Mouse (Mus musculus): ENCODE measurements around the gene Cxxc4.

The Cxxc4 gene

DNA sequence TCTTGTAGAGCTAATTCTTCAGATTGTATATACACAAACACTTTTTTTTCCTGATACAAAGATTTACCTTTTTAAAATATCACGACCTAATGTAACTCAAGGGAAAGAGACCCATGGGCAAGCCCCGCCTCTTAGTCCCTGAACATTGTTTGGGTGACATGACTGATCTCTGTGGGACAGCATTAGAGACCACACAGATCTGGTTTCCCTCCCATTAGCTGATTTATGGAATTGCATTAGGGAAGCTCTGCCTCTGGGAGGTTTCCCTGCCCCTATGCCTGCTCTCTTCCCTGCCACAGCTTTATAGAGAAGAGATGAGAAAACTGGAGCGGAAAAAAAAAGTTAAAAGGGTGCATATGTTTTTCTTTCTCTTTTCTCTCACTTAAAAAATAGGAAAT lies 7.6 kb downstream of the Cxxc4 start:
- DNase-seq (ENCODE audit: low read depth), result no peak

DNA sequence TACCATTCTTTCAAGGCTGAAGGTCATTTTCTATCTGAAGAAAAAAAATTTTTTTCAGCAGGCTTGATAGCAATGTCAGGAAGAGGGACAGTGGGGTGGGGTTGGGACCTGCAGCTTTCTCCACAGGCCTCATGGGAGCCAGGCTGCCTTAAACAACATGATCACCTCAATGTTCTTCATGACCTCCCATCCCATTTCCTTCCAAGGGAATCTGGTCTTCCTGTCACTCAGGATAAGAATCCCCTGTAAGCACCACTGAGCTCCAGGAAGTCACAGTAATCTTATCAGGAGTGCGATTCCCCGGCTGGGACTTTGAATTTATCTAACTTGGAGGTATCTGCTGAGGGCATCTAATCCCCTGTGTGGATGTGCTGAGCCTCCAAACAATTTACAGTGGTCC lies 17.9 kb downstream of the Cxxc4 start:
- DNase-seq (ENCODE audit: low read depth), result no peak

- no peak for DNase-seq (ENCODE audit: low read depth)
Measured at GRCm38 (mm10) chr3:134258715-134259114, 22.4 kb downstream of the Cxxc4 start.

GRCm38 (mm10) chr3:134259300-134259699 lies 23.0 kb downstream of the Cxxc4 start:
- no peak for DNase-seq (ENCODE audit: low read depth)

GRCm38 (mm10) chr3:134279655-134280054 lies 43.4 kb downstream of the Cxxc4 start:
- DNase-seq (ENCODE audit: low read depth), result no peak

- no peak for DNase-seq (ENCODE audit: low read depth)
Measured at GRCm38 (mm10) chr3:134281527-134282370, 45.5 kb downstream of the Cxxc4 start.

- no peak for DNase-seq (ENCODE audit: low read depth)
Measured at GRCm38 (mm10) chr3:134295217-134295616, 58.9 kb downstream of the Cxxc4 start.

GRCm38 (mm10) chr3:134302681-134303491 lies 66.6 kb downstream of the Cxxc4 start:
- DNase-seq (ENCODE audit: low read depth), result no peak

- no peak for DNase-seq (ENCODE audit: low read depth)
Measured at GRCm38 (mm10) chr3:134303492-134303808, 67.2 kb downstream of the Cxxc4 start.

DNA sequence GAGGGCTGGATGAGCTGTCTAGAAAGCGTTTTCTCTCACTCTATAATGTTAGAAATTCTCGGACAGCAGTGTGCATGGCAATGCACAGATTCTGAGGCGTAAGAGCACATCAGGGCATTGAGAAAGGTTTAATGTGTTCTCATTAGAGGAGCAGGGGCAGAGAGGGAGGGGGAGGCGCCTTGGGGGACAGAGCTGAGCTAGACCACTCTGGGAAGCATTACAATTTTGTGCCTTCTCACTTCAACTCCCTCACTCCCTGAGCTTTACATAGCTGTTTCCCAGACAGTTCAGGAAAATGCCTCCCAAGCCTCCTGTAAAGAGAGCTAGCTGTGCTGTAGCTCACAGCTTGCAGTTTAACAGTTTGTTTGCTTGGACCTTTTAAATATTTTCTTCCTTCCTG lies 70.2 kb downstream of the Cxxc4 start:
- DNase-seq (ENCODE audit: low read depth), result no peak

GRCm38 (mm10) chr3:134307801-134308200 lies 71.5 kb downstream of the Cxxc4 start:
- no peak for DNase-seq (ENCODE audit: low read depth)
